Mouse (Mus musculus) lung, postnatal 4 days (tissue): ENCODE data around the gene Smad3.

Source experiments
- DNase-seq, 2 experiments: peaks; one replicate each; pipeline ENCODE4 v3.0.0; 2021

Gene Smad3

DNA sequence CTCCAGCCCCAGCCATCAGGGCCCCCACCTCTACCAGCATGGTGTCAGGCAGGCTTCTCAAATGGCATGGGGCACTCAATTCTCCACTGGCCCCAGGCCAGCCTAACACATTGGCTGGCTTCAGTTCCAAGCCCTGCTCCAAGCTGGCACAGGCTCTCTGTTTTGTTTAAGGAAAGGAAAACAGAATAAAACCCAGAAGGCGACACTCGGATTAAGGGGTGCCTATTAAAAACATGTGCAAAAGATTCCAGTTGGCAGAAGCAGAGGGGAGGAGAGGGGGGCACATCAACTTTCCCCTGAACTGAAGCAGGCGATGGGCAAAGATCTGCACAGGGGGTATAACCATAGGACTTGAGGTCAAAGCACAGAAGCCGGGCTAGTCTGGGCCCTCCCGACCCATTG lies 98.8 kb downstream of the Smad3 start:
- peak in 1 of 2 experiments; percentile 60 for DNase-seq

DNA sequence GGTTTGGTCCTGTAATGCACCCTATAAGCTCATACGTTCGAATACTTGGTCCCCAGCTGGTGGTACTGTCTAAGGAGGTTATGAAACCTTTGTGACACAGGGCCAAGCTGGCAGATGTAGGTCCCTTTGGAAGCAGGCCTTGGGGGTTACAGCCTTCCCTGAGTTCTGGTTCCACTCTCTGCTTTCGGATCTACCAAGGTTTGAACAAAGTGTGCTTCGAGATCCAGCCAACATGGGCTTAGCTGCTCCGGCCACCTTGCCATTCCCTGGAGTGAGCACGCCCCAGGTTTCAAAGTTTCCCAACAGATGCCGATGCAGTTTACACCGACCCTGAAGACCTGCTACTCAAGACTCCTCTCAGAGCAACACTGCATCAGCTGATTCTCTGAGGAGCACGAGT lies 99.4 kb downstream of the Smad3 start:
- no peak for DNase-seq

DNA sequence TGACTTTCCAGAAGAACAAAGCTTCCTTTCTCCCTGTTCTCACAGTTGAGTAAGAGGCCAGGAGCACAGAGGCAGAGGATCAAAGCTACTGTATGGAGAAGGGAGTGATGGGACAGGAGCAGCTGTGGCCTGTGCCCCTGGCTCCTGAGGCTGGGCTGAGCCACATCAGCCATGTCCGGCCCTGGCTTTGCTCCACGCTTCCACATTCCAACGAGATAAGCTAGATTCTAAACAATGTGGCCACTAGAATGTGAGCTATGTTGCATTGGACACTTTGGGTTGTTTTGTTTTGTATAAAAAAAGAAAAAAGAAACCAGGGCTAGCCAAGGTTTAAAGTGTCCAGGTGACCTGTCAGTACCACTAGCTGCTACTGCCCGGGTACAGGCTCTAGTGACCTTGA lies 100.6 kb downstream of the Smad3 start:
- DNase-seq, result peak; percentile 74 to 86

DNA sequence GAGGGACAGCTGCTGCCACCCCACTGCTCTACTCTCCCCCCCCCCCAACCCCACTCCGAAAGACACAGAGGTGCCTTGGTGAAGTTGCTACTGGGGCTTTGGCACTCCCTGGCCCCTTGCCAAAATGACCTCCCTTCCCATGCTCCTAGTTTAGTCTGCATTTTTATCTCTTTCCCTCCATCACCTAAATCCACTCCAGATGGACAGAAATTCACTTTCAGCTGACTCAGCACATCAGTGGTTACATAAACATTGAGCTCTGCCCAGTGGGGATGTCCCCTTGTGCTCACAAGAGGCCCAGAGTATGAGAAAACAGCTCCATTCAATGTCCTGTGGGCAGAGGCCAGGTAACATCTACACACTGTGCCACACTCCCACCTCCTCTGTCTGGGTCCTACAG lies 102.7 kb downstream of the Smad3 start:
- DNase-seq, result no peak

DNA sequence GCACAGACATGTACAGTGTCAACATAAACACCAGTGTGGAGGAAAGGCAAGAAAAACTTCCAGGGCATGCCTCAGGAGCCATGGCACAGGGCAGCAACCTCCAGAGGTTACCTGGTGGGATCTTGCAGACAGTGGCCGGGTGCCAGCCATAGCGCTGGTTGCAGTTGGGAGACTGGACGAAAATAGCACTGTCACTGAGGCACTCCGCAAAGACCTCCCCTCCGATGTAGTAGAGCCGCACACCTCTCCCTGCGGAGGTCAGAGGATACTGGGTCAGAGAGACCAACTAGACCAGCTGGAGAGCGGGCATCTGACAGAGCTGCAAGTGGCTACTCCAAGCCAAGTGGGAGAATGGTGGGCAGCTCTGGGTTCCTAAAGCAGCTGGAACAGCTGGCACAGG lies 103.2 kb downstream of the Smad3 start:
- DNase-seq, result no peak

DNA sequence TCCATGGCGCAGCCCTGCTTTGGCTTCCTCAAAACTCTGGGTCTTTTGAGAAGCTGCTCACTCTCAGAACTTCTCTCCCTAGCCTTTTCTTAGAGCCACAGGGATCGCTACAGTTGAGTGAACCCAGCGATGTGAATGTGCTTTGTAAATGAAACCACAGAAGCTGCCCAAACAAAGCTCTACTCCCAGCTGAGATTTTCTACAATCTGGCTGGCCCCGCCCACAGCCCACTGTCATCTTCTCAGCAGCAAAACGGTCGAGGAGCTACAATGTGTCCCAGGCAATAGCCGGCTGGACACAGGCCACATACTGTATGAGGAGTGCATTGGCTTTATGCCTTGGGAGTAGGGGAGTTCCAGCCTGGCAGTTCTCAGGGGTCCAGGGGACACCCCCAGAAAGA lies 104.1 kb downstream of the Smad3 start:
- peak; percentile 54 to 77 for DNase-seq

DNA sequence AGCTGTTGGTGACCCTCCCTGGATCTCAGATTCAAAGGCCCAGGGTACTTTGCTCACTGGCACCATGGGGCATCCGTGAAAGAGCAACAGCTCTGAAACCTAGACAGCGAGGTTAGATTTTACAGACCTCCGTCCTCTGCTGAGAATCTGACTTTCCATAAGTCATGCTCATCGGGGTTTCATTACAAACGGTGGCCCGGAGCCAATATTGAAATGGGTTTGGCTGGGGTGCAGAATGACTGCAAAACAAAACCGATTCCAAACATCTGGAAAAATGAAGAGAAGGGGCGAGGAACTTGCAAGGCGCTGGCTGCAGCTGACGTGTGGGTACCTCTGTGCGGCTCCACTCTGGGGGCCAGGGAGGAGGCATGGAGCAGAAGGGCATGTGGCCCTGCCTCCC lies 106.2 kb downstream of the Smad3 start:
- DNase-seq, result peak; percentile 63 to 78

DNA sequence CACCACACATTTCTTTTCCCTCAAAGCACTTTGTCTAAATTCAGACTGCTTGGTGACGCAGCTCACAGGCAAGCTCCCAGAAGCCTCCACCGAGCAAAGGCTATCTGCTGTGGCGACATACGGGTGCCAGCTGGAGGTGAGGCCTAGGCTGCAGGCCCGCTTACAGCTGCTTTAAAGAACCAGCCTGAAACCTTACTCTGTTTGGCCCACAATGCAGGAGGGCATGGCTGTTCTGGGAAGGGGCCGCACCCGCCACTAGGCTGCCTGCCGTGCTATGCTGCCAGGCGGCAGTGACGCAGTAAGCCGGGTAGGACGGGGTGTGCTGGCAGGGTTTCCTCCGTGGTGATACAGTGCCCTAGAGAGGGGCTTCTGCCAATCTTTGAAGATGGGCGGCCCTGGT lies 106.9 kb downstream of the Smad3 start:
- DNase-seq, result peak in 1 of 2 experiments; percentile 72

DNA sequence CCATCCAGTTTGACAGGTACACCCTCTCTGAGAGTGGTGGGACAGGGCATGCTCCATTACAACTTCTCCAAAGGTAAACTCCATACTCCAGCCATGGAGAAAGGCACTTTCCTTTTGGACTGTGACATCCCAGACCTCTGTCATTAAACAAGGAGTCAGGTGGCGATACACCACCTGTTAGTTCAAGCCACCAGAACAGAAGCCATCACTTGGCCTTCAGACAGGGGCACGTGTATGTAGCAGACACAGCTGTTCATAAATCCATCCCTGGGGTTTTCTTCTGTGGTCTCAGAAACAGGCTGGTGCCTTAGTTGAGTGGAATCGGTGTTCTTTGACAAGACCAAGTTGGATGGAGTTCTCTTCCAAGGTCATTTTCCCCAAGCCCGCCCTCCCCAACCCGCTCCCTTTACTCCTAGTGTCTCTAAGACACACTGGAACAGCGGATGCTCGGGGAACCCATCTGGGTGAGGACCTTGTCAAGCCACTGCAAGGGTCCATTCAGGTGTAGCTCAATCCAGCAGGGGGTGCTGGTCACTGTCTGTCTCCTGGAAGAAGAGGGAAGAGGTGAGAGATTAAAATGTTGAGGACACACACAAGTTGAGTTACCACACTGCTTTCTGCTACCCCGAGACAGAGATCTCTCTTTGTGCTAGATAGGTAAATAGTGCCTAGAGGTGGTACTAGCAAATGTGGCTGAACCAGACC lies 107.8 kb downstream of the Smad3 start:
- DNase-seq, result peak in 1 of 2 experiments; percentile 61

DNA sequence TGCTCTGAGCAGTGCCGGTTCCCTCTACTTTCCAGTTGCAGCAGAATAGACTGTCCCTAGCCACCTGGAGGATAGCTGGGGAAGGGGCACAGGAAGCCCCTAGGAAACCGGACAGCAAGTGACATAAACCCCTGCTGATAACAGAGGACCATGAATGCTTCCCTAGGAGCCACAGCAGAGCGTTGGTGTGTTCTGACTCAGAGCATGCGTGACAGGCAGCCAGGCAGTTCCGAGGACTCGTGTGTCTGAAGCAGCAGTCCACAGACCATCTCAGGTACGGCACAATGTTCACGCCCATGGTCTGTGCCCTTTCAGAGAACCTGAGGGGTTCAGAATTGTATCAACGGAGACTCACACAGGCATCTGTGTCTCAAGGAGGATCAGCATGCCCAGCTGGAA lies 109.3 kb downstream of the Smad3 start:
- no peak for DNase-seq

DNA sequence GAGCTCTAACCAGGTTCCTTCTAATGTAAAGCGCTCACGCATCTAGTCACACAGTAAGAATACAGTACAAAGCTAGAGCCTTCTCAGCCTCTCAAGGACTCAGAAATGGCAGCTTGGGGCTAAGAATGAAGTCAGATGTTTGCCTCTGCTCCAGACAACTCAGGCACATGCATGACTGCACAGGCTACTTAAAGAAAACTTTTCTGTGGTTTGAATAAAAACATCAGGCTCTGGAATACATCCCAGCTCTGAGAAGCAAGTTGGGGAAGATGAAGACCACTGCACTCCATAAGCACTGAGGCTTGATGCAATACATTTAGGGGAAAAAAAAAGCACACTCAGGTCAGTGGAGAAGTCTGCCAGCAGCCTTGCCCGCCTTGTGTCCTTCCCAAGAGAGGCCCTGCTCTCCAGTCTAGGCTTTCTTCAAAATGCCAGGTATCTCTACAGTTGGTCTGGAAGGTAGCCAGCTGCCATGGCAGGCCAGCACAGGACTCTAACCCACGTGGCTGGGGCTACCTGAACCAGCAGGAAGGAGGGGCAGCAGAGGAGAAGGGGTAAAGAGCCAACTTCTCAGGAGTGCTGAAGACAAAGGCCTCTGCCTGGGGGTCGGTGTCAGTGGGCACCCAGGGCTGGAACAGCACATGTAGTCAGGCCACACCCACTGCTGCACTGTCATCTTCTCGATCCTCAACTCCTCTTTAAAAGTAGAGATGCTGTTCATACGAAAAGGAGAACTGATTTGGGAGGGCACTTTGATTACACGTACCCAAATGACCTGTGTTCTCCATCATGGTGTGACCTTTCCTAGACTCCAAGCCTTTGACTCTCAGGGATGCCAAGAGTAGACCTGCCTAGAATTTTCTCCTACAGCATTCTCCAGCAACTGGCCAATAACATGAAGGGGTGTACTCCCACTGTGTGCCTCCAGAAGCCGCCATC lies 109.9 kb downstream of the Smad3 start:
- no peak for DNase-seq

DNA sequence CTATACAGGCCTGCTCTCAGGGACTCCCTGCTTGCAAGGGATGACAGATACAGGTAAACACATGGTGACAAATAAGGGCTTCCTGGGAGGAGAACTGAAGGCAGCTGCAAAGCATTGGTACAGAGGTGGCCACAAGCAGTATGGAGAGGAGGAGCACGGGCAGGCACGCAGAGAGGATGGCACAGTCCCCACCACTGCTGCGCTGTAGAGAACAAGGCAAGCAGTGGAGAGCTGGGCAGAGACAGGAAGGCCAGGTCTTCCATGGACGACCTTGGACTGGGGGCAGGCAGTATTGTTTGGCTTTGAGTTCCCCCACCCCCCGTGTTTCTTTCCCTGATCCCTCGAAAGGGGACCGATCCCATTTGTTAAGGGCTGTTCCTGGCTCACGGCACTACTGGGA lies 112.7 kb downstream of the Smad3 start:
- DNase-seq, result no peak

DNA sequence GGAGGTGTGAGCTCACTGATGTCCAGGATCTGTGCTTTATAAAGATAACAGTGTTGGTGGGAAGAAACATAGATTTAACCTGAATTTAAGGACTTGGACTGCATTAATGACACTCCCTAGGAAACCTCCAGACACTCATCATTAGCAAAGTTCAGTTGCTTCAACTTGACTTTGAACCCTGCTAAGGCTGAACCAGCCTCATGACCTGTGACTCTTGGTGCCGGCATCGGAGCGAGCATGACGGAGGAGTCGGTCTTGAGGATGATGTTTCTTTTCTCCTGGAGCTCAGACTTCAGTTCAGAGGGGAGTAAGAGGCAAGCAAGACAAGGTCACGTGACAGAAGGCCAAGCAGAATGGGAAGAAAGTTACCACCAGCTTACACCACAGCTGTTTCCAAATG lies 113.8 kb downstream of the Smad3 start:
- DNase-seq, result no peak

DNA sequence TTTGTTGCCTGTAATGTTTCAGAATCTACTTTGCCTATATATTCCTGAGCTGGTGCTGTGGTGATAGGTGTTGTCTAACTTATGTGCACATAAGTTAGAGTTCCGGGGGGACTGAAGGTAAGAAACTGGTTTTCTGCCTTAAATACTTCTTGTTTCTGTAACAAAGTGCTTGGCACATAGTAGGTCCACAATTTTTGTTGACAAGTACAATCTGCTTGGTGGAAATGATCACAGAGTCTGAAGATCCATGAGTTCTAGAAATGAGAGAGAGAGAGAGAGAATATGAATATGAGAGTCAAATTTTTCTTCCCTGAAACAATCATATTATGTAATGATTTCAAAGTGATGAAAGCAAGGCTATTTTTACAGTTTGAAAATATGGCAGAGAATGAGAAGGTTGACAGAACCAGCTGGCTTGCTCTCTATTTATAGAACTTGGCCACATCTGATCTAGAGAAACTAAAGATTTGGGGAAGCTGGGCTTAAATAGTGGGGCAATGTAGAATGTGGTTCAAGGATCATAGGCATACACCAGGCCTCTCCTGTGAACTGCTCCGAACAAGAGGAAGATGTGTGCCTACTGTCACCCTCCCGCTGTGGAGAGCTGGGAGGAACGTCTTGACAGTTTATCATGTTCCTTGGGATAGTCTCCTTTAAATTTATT lies 115.7 kb downstream of the Smad3 start:
- DNase-seq, result no peak

DNA sequence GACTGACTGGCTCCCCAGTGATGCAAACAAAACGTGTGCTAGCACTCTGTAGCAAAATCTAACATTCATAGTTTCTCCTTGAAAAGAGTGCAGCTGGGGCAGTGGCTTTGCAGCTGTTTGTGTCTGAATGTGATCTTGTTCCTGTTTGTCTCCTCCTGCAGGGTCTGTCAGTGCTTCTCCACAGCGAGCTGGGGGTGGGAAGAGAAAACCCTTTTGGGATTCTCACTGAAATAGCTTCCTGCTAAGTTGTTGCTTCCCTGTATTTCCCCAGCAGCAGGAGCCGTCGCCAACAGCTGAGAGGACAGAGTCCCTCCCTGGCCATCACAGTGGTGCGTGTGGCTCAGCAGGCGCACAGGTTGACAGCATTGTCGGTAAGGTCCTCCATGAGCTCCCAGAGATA lies 121.7 kb downstream of the Smad3 start:
- no peak for DNase-seq

DNA sequence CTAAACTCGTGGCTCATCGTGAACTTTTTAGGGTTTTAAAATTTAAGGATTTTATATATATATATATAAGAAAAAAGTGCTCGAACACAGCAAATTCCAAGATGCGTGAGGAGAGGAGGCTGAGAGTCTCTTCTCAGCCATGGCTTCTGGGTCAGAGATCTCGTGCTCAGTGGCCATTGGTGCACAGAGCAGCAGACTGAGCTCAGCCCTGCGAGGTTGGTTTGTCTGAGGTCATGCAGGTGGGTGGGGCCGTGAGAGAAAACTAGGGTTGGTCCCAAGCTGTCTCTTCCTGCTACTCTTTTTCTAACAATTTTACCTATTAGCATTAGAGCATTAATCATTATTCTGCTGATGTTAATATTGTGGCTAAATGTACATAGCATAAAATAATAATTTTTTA lies 124.5 kb downstream of the Smad3 start:
- DNase-seq, result peak in 1 of 2 experiments; percentile 25

DNA sequence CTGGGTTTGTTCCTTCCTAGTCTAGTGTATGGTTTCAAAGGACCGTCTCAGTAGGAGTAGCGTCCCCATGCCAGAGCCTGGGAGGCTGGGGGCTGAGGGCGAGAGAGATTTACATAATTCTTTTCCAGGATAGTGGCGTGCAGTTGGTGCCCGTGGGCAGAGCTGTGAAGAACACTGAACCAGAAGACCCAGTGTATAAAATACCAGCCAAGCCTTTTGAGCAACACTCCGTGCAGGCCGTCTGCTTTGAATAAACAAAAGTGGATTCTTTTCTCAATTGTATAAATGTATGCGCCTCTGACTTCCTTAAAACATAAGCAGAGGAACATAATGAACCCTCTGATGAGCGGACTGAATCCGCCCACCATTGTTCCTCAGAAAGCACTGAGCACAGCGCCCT lies 124.9 kb downstream of the Smad3 start:
- no peak for DNase-seq

DNA sequence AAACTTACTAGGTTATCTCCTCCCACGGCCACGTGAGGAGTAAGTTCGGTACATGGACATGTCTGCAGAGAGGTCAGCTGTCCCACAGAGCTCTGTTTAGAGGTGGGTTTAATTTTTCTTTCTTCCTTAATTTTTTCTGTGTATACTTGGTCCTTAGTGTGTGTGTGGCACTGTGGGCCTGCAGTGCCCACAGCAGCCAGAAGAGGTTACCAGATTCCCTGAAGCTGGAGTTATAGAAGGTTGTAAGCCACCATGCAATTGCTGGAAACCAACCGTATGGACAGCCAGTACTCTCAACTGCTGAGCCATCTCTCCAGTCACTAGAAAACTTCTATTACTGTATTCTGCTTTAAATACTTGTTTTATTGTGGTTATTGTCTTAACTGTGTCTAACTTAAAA lies 125.7 kb downstream of the Smad3 start:
- DNase-seq, result no peak

DNA sequence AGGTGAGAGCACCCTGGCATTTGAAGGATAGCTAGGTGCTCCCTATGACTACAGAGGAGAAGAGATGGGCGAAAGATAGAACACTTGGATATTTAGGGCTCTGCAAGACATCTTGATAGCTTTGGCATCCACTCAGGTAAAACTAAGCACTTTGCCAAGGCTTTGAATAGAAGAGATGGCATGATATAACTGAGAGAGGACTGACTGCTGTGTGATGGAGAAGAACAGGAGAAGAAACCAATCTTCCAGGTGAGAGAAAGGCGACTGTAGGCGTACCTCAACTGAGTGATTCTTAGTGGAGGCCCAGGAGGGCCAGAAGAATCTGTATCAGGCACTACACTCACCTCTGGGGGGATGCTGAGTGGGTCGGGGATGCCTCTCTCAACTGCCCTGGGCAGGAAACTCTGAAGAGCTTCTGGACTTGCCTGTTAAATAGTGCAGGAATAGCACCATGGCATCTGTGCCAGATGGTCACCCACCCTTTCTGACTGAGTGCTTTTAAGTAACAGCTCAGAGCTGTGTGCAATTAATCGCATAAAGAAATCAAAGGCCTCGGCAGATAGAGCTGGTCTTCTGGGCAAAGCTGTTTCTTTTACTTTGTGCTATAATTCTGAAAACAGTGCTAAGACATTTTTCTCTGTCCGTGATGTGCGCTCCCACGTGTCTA lies 132.6 kb downstream of the Smad3 start:
- no peak for DNase-seq

DNA sequence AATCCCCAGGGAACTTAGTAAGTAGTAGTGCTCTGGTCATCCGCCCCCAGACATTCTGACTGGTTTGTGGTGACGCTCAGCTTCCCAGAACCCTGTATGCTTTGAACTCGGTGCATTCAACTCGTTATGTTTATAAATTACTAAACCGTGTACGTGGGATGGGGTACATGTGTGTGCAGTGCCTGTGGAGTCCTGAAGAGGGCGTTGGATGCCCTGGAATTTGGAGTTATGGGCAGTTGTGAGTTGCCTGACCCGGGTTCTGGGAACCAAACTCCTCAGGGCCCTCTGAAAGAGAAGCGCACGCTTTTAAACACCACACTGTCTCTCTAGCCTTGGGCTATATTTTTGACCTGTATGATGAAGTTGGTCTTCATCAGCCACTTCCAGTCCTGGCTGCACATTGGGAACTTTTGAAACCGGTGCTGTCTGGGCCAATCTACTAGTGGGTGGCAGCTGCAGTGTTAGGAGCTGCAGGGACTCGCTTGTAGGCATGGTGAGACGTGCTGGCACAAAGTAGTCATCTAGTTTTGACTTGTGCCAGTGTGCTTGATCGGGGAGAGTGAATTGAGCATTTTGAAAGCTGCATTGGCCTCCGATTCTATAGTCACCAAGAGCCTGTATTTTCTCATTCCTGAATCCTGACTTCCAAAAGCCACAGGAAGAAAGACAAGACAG lies 133.8 kb downstream of the Smad3 start:
- DNase-seq, result no peak

DNA sequence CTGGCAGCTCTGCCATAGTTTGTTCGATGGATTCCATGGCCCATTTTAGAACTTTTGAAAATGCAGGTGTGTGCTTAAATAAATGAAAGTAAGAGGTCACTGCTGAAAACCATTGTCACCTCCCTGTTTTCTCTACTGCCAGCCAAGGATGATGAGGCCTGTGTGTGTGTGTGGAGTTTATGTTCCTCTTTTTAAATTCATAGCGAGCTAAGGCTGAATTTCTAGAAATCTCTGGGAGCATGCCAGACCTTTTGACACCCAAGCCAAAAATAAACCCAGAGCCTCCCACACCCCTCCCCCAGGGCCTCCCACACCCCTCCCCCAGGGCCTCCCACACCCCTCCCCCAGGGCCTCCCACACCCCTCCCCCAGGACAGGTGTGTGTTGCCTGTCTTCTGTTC lies 139.8 kb downstream of the Smad3 start:
- no peak for DNase-seq
